ENCODE assay signal across 11 mouse cellular contexts in the genomic region with DNA sequence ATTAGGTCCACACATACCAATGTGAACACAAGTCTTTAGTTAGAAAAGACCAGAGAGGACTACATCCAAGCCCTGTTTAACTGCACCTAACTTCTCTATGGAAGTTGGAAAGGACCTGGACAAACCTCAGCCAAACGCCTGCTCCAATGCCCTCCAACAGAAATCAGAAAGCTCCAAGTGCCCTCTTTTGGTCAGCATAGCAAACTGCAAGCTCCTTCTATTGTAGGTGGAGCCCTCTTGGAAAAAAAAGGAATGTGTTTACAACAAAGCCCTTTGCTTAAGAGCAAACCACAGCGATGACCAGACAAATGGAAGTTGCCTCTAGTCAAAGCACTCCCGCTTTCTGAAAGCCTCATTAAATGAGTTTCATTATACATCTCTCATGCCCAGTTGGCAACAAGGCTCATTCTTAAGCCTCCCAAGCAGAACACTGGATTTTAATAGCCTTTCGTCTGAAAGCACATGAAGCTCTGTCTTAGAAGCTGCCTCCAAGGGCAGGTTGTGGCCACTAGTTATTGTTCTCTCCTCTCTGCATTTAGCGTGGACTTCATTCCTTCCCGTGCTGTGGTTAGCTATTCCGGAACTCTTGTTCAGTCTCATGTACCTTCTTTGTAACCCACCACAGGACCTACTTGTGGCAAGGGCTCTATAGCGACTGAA. TPM values are rescaled to one million over a fixed set of nuclear protein-coding genes. Genes with fewer than 3 reads are reported as not detected.
DNase-seq lines count a peak whose midpoint lies in the region; ATAC-seq lines count a peak whose summit lies in the region.
"Had no signal": no experiment of that assay in that cellular context is flagged by ENCODE, and none has a peak within 500 bp of the region (broad histone marks: within the 10 kb centered on the region; RNA-seq: fewer than 3 reads in every experiment).

No protein-coding gene starts in this region.

- intact Hi-C loops in left cerebral cortex, postnatal 4 days (cut with DNase I) = no loop called here

- no peak for DNase-seq in frontal cortex, postnatal 25 days (ENCODE audit: low spot score in 2 of 2)
- peak; percentile 78 for DNase-seq in NIH3T3 (ENCODE audit: low read depth)
- peak; percentile 83 for DNase-seq in embryonic facial prominence, embryonic 14.5 days (ENCODE audit: low spot score)
- DNase-seq in left cerebral cortex, postnatal 4 days = peak; percentile 18
- peak; percentile 55 for DNase-seq in neural tube, embryonic 11.5 days (ENCODE audit: low spot score)
- no peak for DNase-seq in frontal cortex, postnatal 14 days (ENCODE audit: low spot score in 2 of 2)

- no peak overlapping the region for H3K4me3 ChIP-seq in embryonic facial prominence, embryonic 14.5 days (ENCODE audit: low read depth, low read length)
- H3K4me3 ChIP-seq in hindbrain, embryonic 13.5 days = no peak overlapping the region
- no peak overlapping the region for H3K4me3 ChIP-seq in neural tube, embryonic 11.5 days (ENCODE audit: low read depth, low read length)

- 0 out of 2 replicates have a peak overlapping the region, but pooled peaks have one; percentile 10 for H3K4me2 ChIP-seq in embryonic facial prominence, embryonic 14.5 days (ENCODE audit: low read depth, low read length)
- H3K4me2 ChIP-seq in hindbrain, embryonic 13.5 days = 0 out of 2 replicates have a peak overlapping the region, but pooled peaks have one; percentile 22
- H3K4me2 ChIP-seq in neural tube, embryonic 11.5 days (ENCODE audit: low read depth) = no peak overlapping the region

- no peaks in the 10 kb centered on the region for H3K27me3 ChIP-seq in embryonic facial prominence, embryonic 14.5 days (replicated peaks; ENCODE audit: control insufficient read depth, insufficient read depth, low read length)
- H3K27me3 ChIP-seq in hindbrain, embryonic 13.5 days = no peaks in the 10 kb centered on the region
- no peaks in the 10 kb centered on the region for H3K27me3 ChIP-seq in neural tube, embryonic 11.5 days (ENCODE audit: control insufficient read depth, insufficient read depth, low read length)

- H3K9me3 ChIP-seq in embryonic facial prominence, embryonic 14.5 days (ENCODE audit: control insufficient read depth, low read length) = no peaks in the 10 kb centered on the region
- no peaks in the 10 kb centered on the region for H3K9me3 ChIP-seq in hindbrain, embryonic 13.5 days
- no peaks in the 10 kb centered on the region for H3K9me3 ChIP-seq in neural tube, embryonic 11.5 days (ENCODE audit: control insufficient read depth, low read length)
- H3K9me3 ChIP-seq: G1E had no signal

- no peaks in the 10 kb centered on the region for H3K36me3 ChIP-seq in embryonic facial prominence, embryonic 14.5 days (ENCODE audit: control insufficient read depth, insufficient read depth, low read length)
- H3K36me3 ChIP-seq in hindbrain, embryonic 13.5 days = no peaks in the 10 kb centered on the region
- H3K36me3 ChIP-seq in neural tube, embryonic 11.5 days (ENCODE audit: control insufficient read depth, insufficient read depth, low read length) = no peaks in the 10 kb centered on the region
- H3K36me3 ChIP-seq: G1E had no signal

- no peaks in the 10 kb centered on the region for H3K4me1 ChIP-seq in embryonic facial prominence, embryonic 14.5 days (ENCODE audit: control insufficient read depth, insufficient read depth, low read length)
- H3K4me1 ChIP-seq in hindbrain, embryonic 13.5 days (replicated peaks) = 0 out of 2 replicates have a peak, but pooled peaks cover 3% of the 10 kb centered on the region
- H3K4me1 ChIP-seq in neural tube, embryonic 11.5 days (ENCODE audit: control insufficient read depth, insufficient read depth, low read length) = no peaks in the 10 kb centered on the region

- no peak overlapping the region for H3K9ac ChIP-seq in embryonic facial prominence, embryonic 14.5 days (ENCODE audit: low read depth, low read length)
- no peak overlapping the region for H3K9ac ChIP-seq in hindbrain, embryonic 13.5 days
- no peak overlapping the region for H3K9ac ChIP-seq in neural tube, embryonic 11.5 days (ENCODE audit: low read length)

- no peak overlapping the region for H3K27ac ChIP-seq in embryonic facial prominence, embryonic 14.5 days (replicated peaks; ENCODE audit: low read depth, low read length)
- H3K27ac ChIP-seq in hindbrain, embryonic 13.5 days = no peak overlapping the region
- H3K27ac ChIP-seq in neural tube, embryonic 11.5 days (ENCODE audit: low read depth, low read length) = no peak overlapping the region

- WGBS in embryonic facial prominence, embryonic 14.5 days = 45% methylated on average over 8 of the region's 8 CpGs
- 40% methylated on average over 8 of the region's 8 CpGs for WGBS in hindbrain, embryonic 13.5 days
- WGBS in neural tube, embryonic 11.5 days = 47% methylated on average over 8 of the region's 8 CpGs

- ATAC-seq in frontal cortex, adult (ENCODE audit: low TSS enrichment) = peak; percentile 97
- ATAC-seq in embryonic facial prominence, embryonic 14.5 days (ENCODE audit: low read depth) = 0 out of 2 replicates have a peak, but pooled peaks have one; percentile 53
- ATAC-seq in hindbrain, embryonic 13.5 days (ENCODE audit: low FRiP score) = peak; percentile 72; the same call in 1 of the 2 replicates
- ATAC-seq in neural tube, embryonic 11.5 days (ENCODE audit: insufficient read depth, low FRiP score, low TSS enrichment) = 0 out of 2 replicates have a peak, but pooled peaks have one; percentile 31

RNA-seq across cellular contexts. Expression of a gene that starts 39.8 kb away (rescaled TPM):
- polyA plus RNA-seq in embryonic facial prominence, embryonic 14.5 days (2014; fragmentation: Nextera tagmentation; extraction: Ambion mirVana) = not detected in 2 replicates
- polyA plus RNA-seq in hindbrain, embryonic 13.5 days (2015; fragmentation: Nextera tagmentation; extraction: Ambion mirVana) = not detected in 2 replicates
- total RNA-seq in left cerebral cortex, postnatal 4 days (2021) = under 1 TPM; 0.34 to 0.72 TPM
- not detected in 2 replicates for polyA plus RNA-seq in neural tube, embryonic 11.5 days (2014; fragmentation: Nextera tagmentation; extraction: Ambion mirVana)
- total RNA-seq: G1E had no signal
- polyA plus RNA-seq: G1E; large intestine, adult 2 months; stomach, embryonic 16.5 days had no signal

Comparison
In these comparisons a context has a peak if more than half of its experiments do, and no peak if none do; other contexts are left out.
1. ATAC-seq: peak in every context shown above with its lines; median percentile 97 in frontal cortex, adult; 72 in hindbrain, embryonic 13.5 days; 53 in embryonic facial prominence, embryonic 14.5 days; 31 in neural tube, embryonic 11.5 days.
2. DNase-seq: peak in NIH3T3 (single experiment), embryonic facial prominence, embryonic 14.5 days (single experiment), left cerebral cortex, postnatal 4 days (single experiment) and neural tube, embryonic 11.5 days (single experiment); none in frontal cortex, postnatal 25 days (0 of 2) and frontal cortex, postnatal 14 days (0 of 2).